Mouse (Mus musculus) CH12.LX (cell line): Measurements from ENCODE around the gene Cdkl4.

Experiments
- CTCF ChIP-seq, 2 experiments: IDR thresholded peaks in 1 of 2; conservative IDR thresholded peaks in 1 of 2; 2 replicates each; pipeline ENCODE4 v1.5.1; 2011 to 2012; ENCODE audit warnings: low read depth in 2 of 2, low read length in 2 of 2, improper control_type of control experiment in 1 of 2, inconsistent platforms in 1 of 2, mild to moderate bottlenecking in 1 of 2, moderate library complexity in 1 of 2
- EP300 ChIP-seq: IDR thresholded peaks from 2 replicates; pipeline ENCODE4 v1.6.1; 2011; ENCODE audit warnings: low read length, improper control_type of control experiment
- ETS1 ChIP-seq: conservative IDR thresholded peaks from 2 replicates; pipeline ENCODE4 v1.6.1; 2012; ENCODE audit warnings: low read depth, mild to moderate bottlenecking, inconsistent platforms, low read length, improper control_type of control experiment, moderate library complexity
- GABPA ChIP-seq: IDR thresholded peaks from 2 replicates; pipeline ENCODE4 v1.6.1; 2012; ENCODE audit warnings: low read depth, low read length, improper control_type of control experiment, inconsistent platforms; ENCODE audit not compliant: insufficient replicate concordance
- HCFC1 ChIP-seq: IDR thresholded peaks from 2 replicates; pipeline ENCODE4 v1.6.1; 2012; ENCODE audit warnings: low read depth, mild to moderate bottlenecking, inconsistent platforms, low read length, improper control_type of control experiment
- JUND ChIP-seq: conservative IDR thresholded peaks from 2 replicates; pipeline ENCODE4 v1.6.1; 2011; ENCODE audit warnings: low read depth, low read length, improper control_type of control experiment
- MAFK ChIP-seq: IDR thresholded peaks from 2 replicates; pipeline ENCODE4 v1.6.1; 2011; ENCODE audit warnings: low read length, improper control_type of control experiment; ENCODE audit not compliant: insufficient replicate concordance
- MAZ ChIP-seq: IDR thresholded peaks from 2 replicates; pipeline ENCODE4 v1.6.1; 2012; ENCODE audit warnings: low read depth, mild to moderate bottlenecking, inconsistent platforms, low read length, improper control_type of control experiment, moderate library complexity
- POLR2A ChIP-seq: IDR thresholded peaks from 2 replicates; pipeline ENCODE4 v1.6.1; 2011; ENCODE audit warnings: low read depth, mild to moderate bottlenecking, improper control_type of control experiment, low read length
- SMC3 ChIP-seq: IDR thresholded peaks from 2 replicates; pipeline ENCODE4 v1.6.1; 2011; ENCODE audit warnings: low read depth, low read length, improper control_type of control experiment
- UBTF ChIP-seq: IDR thresholded peaks from 2 replicates; pipeline ENCODE4 v1.6.1; 2012; ENCODE audit warnings: low read depth, mild to moderate bottlenecking, inconsistent platforms, low read length, improper control_type of control experiment, moderate library complexity
- USF1 ChIP-seq: IDR thresholded peaks from 2 replicates; pipeline ENCODE4 v1.6.1; 2014; ENCODE audit warnings: low read depth, mild to moderate bottlenecking, inconsistent platforms, low read length, improper control_type of control experiment
- ZC3H11A ChIP-seq: IDR thresholded peaks from 2 replicates; pipeline ENCODE4 v1.6.1; 2012; ENCODE audit warnings: low read depth, mild to moderate bottlenecking, inconsistent platforms, low read length, improper control_type of control experiment
- ZMIZ1 ChIP-seq: IDR thresholded peaks from 2 replicates; pipeline ENCODE4 v1.6.1; 2012; ENCODE audit warnings: low read depth, mild to moderate bottlenecking, inconsistent platforms, low read length, improper control_type of control experiment

GRCm38 (mm10) chr17:80601371-80601770 lies 23.8 kb upstream of the Cdkl4 start:
- no peak for TF ChIP-seq ZC3H11A
- TF ChIP-seq SMC3: peak; percentile 22; the same call in 1 of the 2 replicates
- no peak for TF ChIP-seq UBTF
- peak; percentile 31 to 57; a peak in 3 of 4 replicates for TF ChIP-seq CTCF (conservative IDR thresholded peaks at IDR 0.05 in 1 of 2, IDR thresholded peaks at IDR 0.05 in 1 of 2; ENCODE audit: low read depth in 2 of 2, low read length in 2 of 2)
- no peak for TF ChIP-seq ZMIZ1
- TF ChIP-seq GABPA: no peak
- no peak for TF ChIP-seq HCFC1
- TF ChIP-seq JUND: no peak
- no peak for TF ChIP-seq EP300
- TF ChIP-seq POLR2A: no peak
- TF ChIP-seq ETS1: no peak
- no peak for TF ChIP-seq MAZ
- no peak for TF ChIP-seq USF1
- TF ChIP-seq MAFK: no peak
